Mouse (Mus musculus) embryonic facial prominence, embryonic 13.5 days (tissue): Measurements from ENCODE around the gene Kalrn. TPM values are rescaled to one million over a fixed set of nuclear protein-coding genes. Genes with fewer than 3 reads are reported as not detected.

Source experiments
- ATAC-seq: fragments of 200-750 bp; cut with Nextera tagmentation; 2 replicates; pipeline ENCODE4 v1.8.0; 2017; ENCODE audit warnings: low read depth; ENCODE audit not compliant: insufficient number of reproducible peaks, insufficient read depth, low FRiP score, low TSS enrichment
- H3K27ac ChIP-seq: fragments of 300-500 bp; sonication (generic); 2 replicates; pipeline ENCODE4 v1.5.1; 2015; ENCODE audit warnings: moderate library complexity, mild to moderate bottlenecking, inconsistent platforms
- H3K27me3 ChIP-seq: fragments of 300-500 bp; sonication (generic); 2 replicates; pipeline ENCODE4 v1.6.1; 2015; ENCODE audit warnings: mild to moderate bottlenecking, inconsistent platforms
- H3K36me3 ChIP-seq: fragments of 300-500 bp; sonication (generic); 2 replicates; pipeline ENCODE4 v1.6.1; 2015; ENCODE audit warnings: mild to moderate bottlenecking, inconsistent platforms
- H3K4me1 ChIP-seq: fragments of 300-500 bp; sonication (generic); 2 replicates; pipeline ENCODE4 v1.6.1; 2015; ENCODE audit warnings: inconsistent platforms
- H3K4me2 ChIP-seq: fragments of 300-500 bp; sonication (generic); 2 replicates; pipeline ENCODE4 v1.6.1; 2015; ENCODE audit warnings: moderate library complexity, mild to moderate bottlenecking, inconsistent platforms
- H3K4me3 ChIP-seq: fragments of 300-500 bp; sonication (generic); 2 replicates; pipeline ENCODE4 v1.5.1; 2015; ENCODE audit warnings: mild to moderate bottlenecking, inconsistent platforms
- H3K9ac ChIP-seq: fragments of 300-500 bp; sonication (generic); 2 replicates; pipeline ENCODE4 v1.6.1; 2015; ENCODE audit warnings: mild to moderate bottlenecking, inconsistent platforms
- H3K9me3 ChIP-seq: fragments of 300-500 bp; sonication (generic); 2 replicates; pipeline ENCODE4 v1.6.1; 2016; ENCODE audit warnings: inconsistent platforms
- WGBS: fragments of 180-500 bp; shearing (Covaris S2); methylation state at CpG from one replicate; pipeline ENCODE4 v1.1.7; 2015; ENCODE audit warnings: mixed read lengths; 5-methylcytosine and 5-hydroxymethylcytosine counted together
- polyA plus RNA-seq: library from polyadenylated mRNA; unstranded; fragments of >200 nt; fragmentation: Nextera tagmentation; extraction: Ambion mirVana; gene quantifications from 2 replicates; pipeline ENCODE4 v1.2.1, GENCODE M21; 2015

The Kalrn gene
- polyA plus RNA-seq, 1 experiment from 2014 or later: 18.3 TPM

DNA sequence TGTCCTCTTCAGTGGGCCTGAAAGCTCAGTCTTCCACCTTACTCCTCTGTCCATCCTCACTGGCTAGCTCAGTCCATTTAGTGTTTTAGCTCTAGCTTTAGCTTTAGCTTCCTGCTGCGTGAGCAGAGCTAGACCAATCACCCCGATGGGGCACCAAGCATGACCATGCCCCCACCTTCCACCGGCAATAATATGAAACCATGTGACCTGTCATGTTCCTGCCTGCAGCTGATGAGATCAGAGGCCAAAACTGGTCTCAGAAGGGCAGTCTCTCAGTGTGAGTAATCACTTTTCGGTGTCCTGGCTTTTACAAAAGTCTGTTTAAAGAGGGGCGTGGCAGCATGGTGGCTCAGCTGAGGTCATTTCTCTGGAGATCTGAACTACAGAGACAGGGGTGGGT lies 364.6 kb downstream of the Kalrn start:
- Histone ChIP-seq H3K4me3 (no peak overlapping the region), H3K27me3 (no peaks in the 10 kb centered on the region), H3K9ac (no peak overlapping the region), H3K9me3 (no peaks in the 10 kb centered on the region), H3K27ac (no peak overlapping the region), H3K36me3 (peaks cover 60% of the 10 kb centered on the region), H3K4me1 (no peaks in the 10 kb centered on the region), H3K4me2 (no peak overlapping the region)
- no peak for ATAC-seq
- 74% methylated on average over 5 of the region's 5 CpGs for WGBS

DNA sequence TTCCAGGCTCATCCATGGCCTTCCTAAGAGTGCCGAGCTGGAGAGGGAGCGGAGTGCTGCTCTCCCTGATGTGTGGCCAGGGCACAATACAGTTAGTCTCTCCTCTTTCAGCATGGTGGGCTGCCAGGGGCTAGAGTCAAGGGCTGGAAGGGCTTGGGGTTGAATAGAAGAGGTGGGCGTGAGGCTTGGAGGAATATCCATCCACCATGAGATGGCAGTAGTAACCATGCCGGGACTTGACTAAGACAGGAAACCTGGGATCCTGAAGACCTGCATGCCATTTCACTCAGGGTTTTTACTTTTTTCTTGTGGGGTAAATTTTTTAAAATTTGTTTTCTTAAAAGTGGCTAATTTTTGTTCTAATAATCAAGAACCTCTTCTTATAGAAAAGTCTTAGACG lies 365.4 kb downstream of the Kalrn start:
- Histone ChIP-seq H3K4me3 (no peak overlapping the region), H3K4me1 (no peaks in the 10 kb centered on the region), H3K9me3 (no peaks in the 10 kb centered on the region), H3K27me3 (no peaks in the 10 kb centered on the region), H3K36me3 (peaks cover 64% of the 10 kb centered on the region), H3K9ac (no peak overlapping the region), H3K4me2 (no peak overlapping the region), H3K27ac (no peak overlapping the region)
- 90% methylated on average over 5 of the region's 5 CpGs for WGBS
- ATAC-seq: no peak

GRCm38 (mm10) chr16:34204527-34205139 lies 368.7 kb downstream of the Kalrn start:
- H3K9ac ChIP-seq: no peak overlapping the region
- H3K4me2 ChIP-seq: no peak overlapping the region
- no peak overlapping the region for H3K4me3 ChIP-seq
- no peak for ATAC-seq
- peaks cover 44% of the 10 kb centered on the region for H3K36me3 ChIP-seq
- H3K9me3 ChIP-seq: no peaks in the 10 kb centered on the region
- no peaks in the 10 kb centered on the region for H3K4me1 ChIP-seq
- no peaks in the 10 kb centered on the region for H3K27me3 ChIP-seq
- 79% methylated on average over 13 of the region's 13 CpGs for WGBS
- H3K27ac ChIP-seq: no peak overlapping the region

GRCm38 (mm10) chr16:34199543-34199942 lies 373.8 kb downstream of the Kalrn start:
- H3K27me3 ChIP-seq: no peaks in the 10 kb centered on the region
- H3K27ac ChIP-seq: no peak overlapping the region
- WGBS: 77% methylated on average over 6 of the region's 6 CpGs
- no peaks in the 10 kb centered on the region for H3K4me1 ChIP-seq
- no peaks in the 10 kb centered on the region for H3K9me3 ChIP-seq
- ATAC-seq: no peak
- H3K4me3 ChIP-seq: no peak overlapping the region
- H3K9ac ChIP-seq: no peak overlapping the region
- peaks cover 47% of the 10 kb centered on the region for H3K36me3 ChIP-seq
- H3K4me2 ChIP-seq: no peak overlapping the region

- 36% methylated on average over 10 of the region's 10 CpGs for WGBS
- Histone ChIP-seq H3K4me3 (no peak overlapping the region), H3K9ac (no peak overlapping the region), H3K27me3 (no peaks in the 10 kb centered on the region), H3K4me1 (no peaks in the 10 kb centered on the region), H3K36me3 (peaks cover 33% of the 10 kb centered on the region), H3K4me2 (no peak overlapping the region), H3K9me3 (no peaks in the 10 kb centered on the region), H3K27ac (no peak overlapping the region)
- no peak for ATAC-seq
Measured at GRCm38 (mm10) chr16:34192959-34193842, 380.1 kb downstream of the Kalrn start.

GRCm38 (mm10) chr16:34184721-34185120 lies 388.6 kb downstream of the Kalrn start:
- H3K9ac ChIP-seq: no peak overlapping the region
- no peak overlapping the region for H3K4me2 ChIP-seq
- ATAC-seq: no peak
- no peaks in the 10 kb centered on the region for H3K9me3 ChIP-seq
- H3K36me3 ChIP-seq: peaks cover 37% of the 10 kb centered on the region
- WGBS: 63% methylated on average over 3 of the region's 3 CpGs
- peaks cover 4% of the 10 kb centered on the region; the same call in 1 of the 2 replicates for H3K4me1 ChIP-seq
- no peak overlapping the region for H3K4me3 ChIP-seq
- H3K27me3 ChIP-seq: no peaks in the 10 kb centered on the region
- H3K27ac ChIP-seq: no peak overlapping the region

- H3K4me2 ChIP-seq: no peak overlapping the region
- no peaks in the 10 kb centered on the region for H3K27me3 ChIP-seq
- H3K27ac ChIP-seq: no peak overlapping the region
- H3K36me3 ChIP-seq: peaks cover 27% of the 10 kb centered on the region
- ATAC-seq: no peak
- H3K4me1 ChIP-seq: peaks cover 4% of the 10 kb centered on the region; the same call in 1 of the 2 replicates
- no peak overlapping the region for H3K4me3 ChIP-seq
- H3K9me3 ChIP-seq: no peaks in the 10 kb centered on the region
- WGBS: 78% methylated on average over 4 of the region's 4 CpGs
- no peak overlapping the region for H3K9ac ChIP-seq
Measured at GRCm38 (mm10) chr16:34183186-34183585, 390.1 kb downstream of the Kalrn start.

DNA sequence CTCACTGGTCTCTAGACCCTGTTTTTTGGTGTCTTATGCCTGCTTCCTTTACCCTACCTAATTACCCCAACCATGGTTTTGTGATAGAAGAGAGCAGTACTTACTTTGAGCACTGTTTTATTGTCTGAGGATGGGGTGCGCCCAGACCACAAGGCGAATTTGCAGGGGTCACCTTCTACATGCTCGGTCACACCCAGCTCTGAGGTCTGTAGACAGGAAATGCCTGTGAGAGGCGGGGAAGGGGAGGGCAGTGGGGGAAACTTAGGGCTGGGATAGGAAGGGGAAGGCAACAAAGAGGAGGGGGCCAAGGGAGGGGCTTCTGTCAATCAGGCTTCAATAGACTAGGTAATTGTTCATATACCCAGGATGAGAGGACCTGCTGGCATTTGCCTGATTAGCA lies 397.7 kb downstream of the Kalrn start:
- no peak overlapping the region for H3K27ac ChIP-seq
- H3K9me3 ChIP-seq: no peaks in the 10 kb centered on the region
- peaks cover 76% of the 10 kb centered on the region for H3K36me3 ChIP-seq
- WGBS: 90% methylated on average over 4 of the region's 4 CpGs
- no peak overlapping the region for H3K4me3 ChIP-seq
- ATAC-seq: no peak
- H3K4me1 ChIP-seq: peaks cover 4% of the 10 kb centered on the region; the same call in 1 of the 2 replicates
- no peak overlapping the region for H3K4me2 ChIP-seq
- no peak overlapping the region for H3K9ac ChIP-seq
- H3K27me3 ChIP-seq: no peaks in the 10 kb centered on the region

GRCm38 (mm10) chr16:34172572-34173181 lies 400.7 kb downstream of the Kalrn start:
- ATAC-seq: no peak
- Histone ChIP-seq H3K36me3 (peaks cover 84% of the 10 kb centered on the region), H3K4me3 (no peak overlapping the region), H3K27me3 (no peaks in the 10 kb centered on the region), H3K9ac (no peak overlapping the region), H3K9me3 (no peaks in the 10 kb centered on the region), H3K4me2 (no peak overlapping the region), H3K27ac (no peak overlapping the region), H3K4me1 (no peaks in the 10 kb centered on the region)
- 84% methylated on average over 11 of the region's 11 CpGs for WGBS

DNA sequence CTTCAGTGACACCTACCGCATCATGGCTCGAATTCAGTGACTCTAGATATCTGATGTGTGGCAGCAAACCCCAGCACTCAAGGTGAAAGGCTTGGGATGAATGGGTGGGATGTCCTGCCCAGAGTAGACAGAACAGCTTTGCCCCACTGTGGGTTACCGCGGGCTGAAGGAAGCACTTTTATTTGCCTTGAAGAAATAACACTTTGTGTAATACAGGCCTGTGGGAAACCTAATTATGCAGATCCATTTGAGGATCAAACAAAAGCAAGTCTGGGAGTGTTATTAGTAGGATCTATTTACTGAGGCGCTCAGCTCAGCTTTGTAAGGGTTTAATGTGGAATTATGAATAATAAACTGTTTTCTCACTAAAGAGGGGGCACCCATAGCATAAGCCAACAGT lies 406.3 kb downstream of the Kalrn start:
- ATAC-seq: no peak
- no peak overlapping the region for H3K27ac ChIP-seq
- 87% methylated on average over 5 of the region's 5 CpGs for WGBS
- no peak overlapping the region for H3K9ac ChIP-seq
- peaks cover 38% of the 10 kb centered on the region for H3K36me3 ChIP-seq
- H3K4me2 ChIP-seq: no peak overlapping the region
- peaks cover 6% of the 10 kb centered on the region; the same call in 1 of the 2 replicates for H3K4me1 ChIP-seq
- no peaks in the 10 kb centered on the region for H3K9me3 ChIP-seq
- H3K27me3 ChIP-seq: no peaks in the 10 kb centered on the region
- no peak overlapping the region for H3K4me3 ChIP-seq

- peaks cover 15% of the 10 kb centered on the region; the same call in 1 of the 2 replicates for H3K36me3 ChIP-seq
- peaks cover 6% of the 10 kb centered on the region; the same call in 1 of the 2 replicates for H3K4me1 ChIP-seq
- H3K4me3 ChIP-seq: no peak overlapping the region
- no peaks in the 10 kb centered on the region for H3K27me3 ChIP-seq
- WGBS: 66% methylated on average over 9 of the region's 9 CpGs
- H3K4me2 ChIP-seq: no peak overlapping the region
- ATAC-seq: no peak
- H3K9me3 ChIP-seq: no peaks in the 10 kb centered on the region
- no peak overlapping the region for H3K9ac ChIP-seq
- no peak overlapping the region for H3K27ac ChIP-seq
Measured at GRCm38 (mm10) chr16:34163086-34163485, 410.2 kb downstream of the Kalrn start.
